Mouse (Mus musculus): Measurements from ENCODE around the gene Errfi1. TPM values are rescaled to one million over a fixed set of nuclear protein-coding genes. Genes with fewer than 3 reads are reported as not detected.
A peak's percentile ranks its signal among the peaks of the same experiment; 100 is the strongest.

Gene Errfi1
- total and polyA plus RNA-seq, 3 experiments = 2.1 to 2.7 TPM; not detected in 1

DNA sequence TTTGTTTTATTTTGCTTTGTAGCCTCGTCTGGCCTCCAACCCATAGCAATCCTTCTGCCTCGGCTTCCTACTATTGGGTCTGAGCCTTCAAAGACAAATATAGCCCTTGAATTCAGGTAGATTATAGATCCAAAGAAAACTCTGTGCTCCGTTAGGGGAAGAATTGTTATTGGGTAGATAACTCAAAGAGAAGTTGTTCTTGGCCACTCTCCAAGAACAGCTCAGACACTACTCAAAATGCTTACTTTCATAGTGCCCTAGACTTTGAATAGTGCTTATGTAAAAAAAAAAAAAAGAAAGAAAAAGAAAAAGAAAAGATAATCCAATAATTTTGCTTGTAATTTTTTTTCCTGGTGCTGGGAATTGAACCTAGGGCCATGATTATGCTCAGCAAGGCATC lies 22.4 kb upstream of the Errfi1 start:
- peak overlapping the region; percentile 70 for H3K27ac ChIP-seq (ENCODE audit: control insufficient read depth, low read depth, low read length)
- peak overlapping the region; percentile 42 for H3K9ac ChIP-seq (ENCODE audit: control insufficient read depth, low read depth, low read length, poor library complexity, severe bottlenecking)
- peak overlapping the region; percentile 31 to 33 for H3K4me3 ChIP-seq (ENCODE audit: control insufficient read depth in 1 of 2, insufficient read depth in 1 of 2, low read depth in 2 of 2, low read length in 2 of 2)
- peaks cover 0 to 12% of the 10 kb centered on the region in 2 experiments; a peak in 2 of 4 replicates for H3K36me3 ChIP-seq (ENCODE audit: control insufficient read depth in 1 of 2, insufficient read depth in 2 of 2, low read length in 2 of 2)
- H3K79me2 ChIP-seq (ENCODE audit: control insufficient read depth, insufficient read depth, low read length, poor library complexity) = no peaks in the 10 kb centered on the region
- no peaks in the 10 kb centered on the region for H3K9me3 ChIP-seq (replicated peaks; ENCODE audit: insufficient read depth, low read length)
- no peaks in the 10 kb centered on the region for H3K27me3 ChIP-seq (ENCODE audit: control insufficient read depth in 1 of 2, insufficient read depth in 2 of 2, low read length in 2 of 2)
- peaks cover 0 to 17% of the 10 kb centered on the region in 2 experiments; a peak in 2 of 4 replicates for H3K4me1 ChIP-seq (ENCODE audit: control insufficient read depth in 1 of 2, insufficient read depth in 2 of 2, low read length in 2 of 2)
- TF ChIP-seq ETS1 (IDR thresholded peaks at IDR 0.05; ENCODE audit: low read depth, low read length) = peak; percentile 23; the same call in 1 of the 2 replicates
- TF ChIP-seq RCOR1 (IDR thresholded peaks at IDR 0.05; ENCODE audit: low read depth, low read length) = no peak
- TF ChIP-seq ZNF384 (IDR thresholded peaks at IDR 0.05; ENCODE audit: low read depth, low read length) = peak; percentile 85
- TF ChIP-seq EP300 (IDR thresholded peaks at IDR 0.05; ENCODE audit: low read depth in 1 of 2, low read length in 2 of 2) = peak; percentile 71 to 81
- TF ChIP-seq GATA1 (IDR thresholded peaks at IDR 0.05; ENCODE audit: low read depth, low read length) = peak; percentile 76
- TF ChIP-seq SIN3A (IDR thresholded peaks at IDR 0.05; ENCODE audit: low read length) = no peak; the same call in 1 of the 2 replicates
- TF ChIP-seq USF1 (IDR thresholded peaks at IDR 0.05; ENCODE audit: low read depth, low read length) = no peak
- TF ChIP-seq POLR2A (IDR thresholded peaks at IDR 0.05; ENCODE audit: control insufficient read depth in 1 of 2, insufficient read depth in 1 of 2, low read depth in 1 of 2, low read length in 2 of 2, poor library complexity in 1 of 2) = no peak
- DNase-seq (ENCODE audit: low read depth, low spot score) = peak; percentile 76

GRCm38 (mm10) chr4:150831941-150832340 lies 21.8 kb upstream of the Errfi1 start:
- Histone ChIP-seq H3K9me3 (replicated peaks; ENCODE audit: insufficient read depth, low read length) (no peaks in the 10 kb centered on the region), H3K4me3 (ENCODE audit: control insufficient read depth in 1 of 2, insufficient read depth in 1 of 2, low read depth in 2 of 2, low read length in 2 of 2) (peak overlapping the region; percentile 31 to 33), H3K27me3 (ENCODE audit: control insufficient read depth in 1 of 2, insufficient read depth in 2 of 2, low read length in 2 of 2) (no peaks in the 10 kb centered on the region), H3K9ac (ENCODE audit: control insufficient read depth, low read depth, low read length, poor library complexity, severe bottlenecking) (peak overlapping the region; percentile 42), H3K79me2 (ENCODE audit: control insufficient read depth, insufficient read depth, low read length, poor library complexity) (no peaks in the 10 kb centered on the region), H3K36me3 (ENCODE audit: control insufficient read depth in 1 of 2, insufficient read depth in 2 of 2, low read length in 2 of 2) (peaks cover 0 to 12% of the 10 kb centered on the region in 2 experiments; a peak in 2 of 4 replicates), H3K4me1 (ENCODE audit: control insufficient read depth in 1 of 2, insufficient read depth in 2 of 2, low read length in 2 of 2) (peaks cover 0 to 17% of the 10 kb centered on the region in 2 experiments; a peak in 2 of 4 replicates), H3K27ac (ENCODE audit: control insufficient read depth, low read depth, low read length) (peak overlapping the region; percentile 70)
- DNase-seq (ENCODE audit: low read depth, low spot score) = peak; percentile 60
- TF ChIP-seq MAZ (IDR thresholded peaks at IDR 0.05; ENCODE audit: low read depth, low read length) = 0 out of 2 replicates have a peak, but pooled peaks have one; percentile 32
- TF ChIP-seq EP300 (IDR thresholded peaks at IDR 0.05; ENCODE audit: low read depth in 1 of 2, low read length in 2 of 2) = peak; percentile 42 to 50; a peak in 2 of 4 replicates
- no peak for TF ChIP-seq MEF2A (IDR thresholded peaks at IDR 0.05; ENCODE audit: extremely low read depth, insufficient replicate concordance, low read depth, low read length, poor library complexity, severe bottlenecking)
- no peak for TF ChIP-seq BHLHE40 (IDR thresholded peaks at IDR 0.05; ENCODE audit: borderline replicate concordance, low read depth, low read length)
- peak; percentile 61 for TF ChIP-seq GATA1 (IDR thresholded peaks at IDR 0.05; ENCODE audit: low read depth, low read length)
- no peak for TF ChIP-seq MAFK (IDR thresholded peaks at IDR 0.05; ENCODE audit: borderline replicate concordance, low read depth, low read length)
- no peak for TF ChIP-seq NELFE (IDR thresholded peaks at IDR 0.05; ENCODE audit: low read depth, low read length)
- no peak for TF ChIP-seq E2F4 (IDR thresholded peaks at IDR 0.05; ENCODE audit: borderline replicate concordance, low read depth, low read length)
- TF ChIP-seq POLR2AphosphoS5 (IDR thresholded peaks at IDR 0.05; ENCODE audit: borderline replicate concordance, low read depth, low read length) = no peak
- peak; percentile 73 for TF ChIP-seq TAL1 (IDR thresholded peaks at IDR 0.05; ENCODE audit: low read length)
- TF ChIP-seq ZNF384 (IDR thresholded peaks at IDR 0.05; ENCODE audit: low read depth, low read length) = no peak
- no peak for TF ChIP-seq TBP (IDR thresholded peaks at IDR 0.05; ENCODE audit: low read depth, low read length)
- TF ChIP-seq TCF12 (IDR thresholded peaks at IDR 0.05; ENCODE audit: low read depth, low read length) = peak; percentile 31; the same call in 1 of the 2 replicates
- no peak for TF ChIP-seq MYC (IDR thresholded peaks at IDR 0.05; ENCODE audit: low read depth, low read length)
- no peak for TF ChIP-seq CTCF (IDR thresholded peaks at IDR 0.05 in 2 of 3, conservative IDR thresholded peaks at IDR 0.05 in 1 of 3; ENCODE audit: control insufficient read depth in 1 of 3, insufficient read depth in 1 of 3, low read depth in 2 of 3, low read length in 3 of 3, poor library complexity in 1 of 3, severe bottlenecking in 1 of 3)
